Mouse (Mus musculus) layer of hippocampus, postnatal 25 days (tissue): Measurements from ENCODE around the gene Arid3c. TPM values are rescaled to one million over a fixed set of nuclear protein-coding genes. Genes with fewer than 3 reads are reported as not detected.
A peak's percentile ranks its signal among the peaks of the same experiment; 100 is the strongest.
"Not testable (repeated sequence)": the region's sequence is repeated elsewhere in the genome, so short reads cannot be mapped to it uniquely, and the experiment has no call there.

Experiments used
- DNase-seq, 2 experiments: peaks; one replicate each; pipeline ENCODE4 v3.0.0; 2022; ENCODE audit warnings: mixed read lengths in 2 of 2, low spot score in 1 of 2; ENCODE audit errors: extremely low spot score in 1 of 2
- total RNA-seq, 2 experiments: library from RNA; stranded (reverse); gene quantifications; 2 replicates each; pipeline ENCODE4 v1.2.3; 2021

Gene Arid3c
- not detected for total RNA-seq

DNA sequence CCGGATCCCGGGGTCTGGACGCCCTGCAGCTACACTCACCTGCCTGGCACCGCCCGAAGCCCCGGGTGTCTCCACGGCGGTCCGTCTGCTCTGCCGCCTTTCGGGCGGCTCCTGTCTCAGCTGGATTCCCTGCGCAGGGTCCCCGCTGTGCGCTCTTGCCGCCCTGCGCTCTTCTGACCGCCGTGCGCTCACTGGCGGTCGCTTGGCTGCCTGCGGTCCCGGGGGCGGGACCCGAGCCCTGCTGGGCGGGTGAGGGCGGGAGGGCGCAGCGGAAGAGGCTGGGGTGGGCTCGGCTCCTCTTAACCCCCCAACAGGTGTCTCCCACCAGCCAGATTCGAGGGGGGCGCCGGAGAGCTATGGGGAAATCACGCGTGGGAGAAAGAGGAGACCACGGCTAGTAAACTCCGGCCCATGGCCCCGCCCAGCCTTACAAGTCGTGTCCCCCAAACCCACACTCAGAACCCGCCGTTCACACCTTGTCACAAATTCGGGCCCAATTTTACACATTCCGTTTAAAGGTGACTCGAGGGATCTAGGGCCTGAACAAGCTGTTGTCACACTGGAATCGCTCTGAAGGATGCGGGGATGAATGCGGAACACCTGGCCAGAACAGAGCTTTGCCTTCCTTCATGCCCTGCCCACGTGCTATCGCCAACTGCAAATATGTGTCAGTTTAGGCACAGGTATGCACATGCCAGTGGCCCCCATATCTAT is at the start of gene Arid3c:
Gene Arid3c (minus strand): TSS at position 91 of the 714 bp plus-strand sequence.
- no peak for DNase-seq

DNA sequence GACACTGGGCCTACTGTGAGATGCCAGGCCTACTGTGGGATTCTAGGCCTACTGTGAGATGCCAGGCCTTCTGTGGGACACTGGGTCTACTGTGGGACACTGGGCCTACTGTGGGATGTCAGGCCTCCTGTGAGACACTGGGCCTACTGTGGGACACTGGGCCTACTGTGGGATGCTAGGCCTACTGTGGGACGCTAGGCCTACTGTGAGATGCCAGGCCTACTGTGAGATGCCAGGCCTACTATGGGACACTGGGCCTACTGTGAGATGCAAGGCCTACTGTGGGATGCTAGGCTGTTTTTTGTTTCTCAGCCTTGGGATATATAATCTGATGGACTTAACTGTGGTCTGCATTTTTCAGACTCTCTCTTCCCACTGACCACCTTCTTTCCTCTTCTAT is 44.9 kb upstream of the Arid3c start:
- DNase-seq = not testable (repeated sequence)

DNA sequence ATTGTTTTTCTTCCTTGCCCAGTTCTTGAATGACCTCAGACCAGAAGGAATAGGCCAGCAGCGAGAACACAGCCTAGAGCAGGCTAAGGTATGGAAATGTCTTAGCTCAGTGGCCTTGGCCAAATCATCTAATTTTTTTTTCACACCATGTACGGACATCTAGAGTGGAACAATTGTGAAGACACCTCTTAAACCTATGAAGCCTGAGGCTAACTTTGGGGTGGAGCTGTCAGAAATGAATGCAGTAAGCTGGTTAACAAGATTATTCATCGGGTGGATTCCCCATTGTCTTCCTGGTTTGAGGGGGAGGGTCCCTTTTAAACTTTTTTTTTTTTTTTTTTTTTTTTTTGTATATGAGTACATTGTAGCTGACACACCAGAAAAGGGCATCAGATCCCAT is 43.6 kb upstream of the Arid3c start:
- DNase-seq = not testable (repeated sequence)

DNA sequence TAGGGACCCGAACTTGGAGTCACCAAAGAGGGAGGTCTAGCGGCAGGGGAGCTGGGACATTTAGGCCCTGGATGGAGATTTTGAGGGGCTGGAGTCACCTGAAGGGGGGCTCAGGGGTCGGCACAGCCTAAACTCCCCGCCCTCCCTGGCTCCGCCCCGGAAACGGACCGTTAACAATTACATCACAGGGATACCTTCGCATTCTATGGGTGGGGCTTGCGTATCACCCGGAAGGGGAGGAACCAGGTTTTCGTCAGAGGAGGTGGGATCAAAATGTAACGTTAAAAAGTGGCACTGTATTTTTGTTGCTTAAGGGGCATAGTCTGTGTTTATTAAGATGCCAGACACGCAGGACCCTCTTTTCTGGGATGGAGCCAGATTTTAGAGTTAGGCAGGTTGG is 43.1 kb upstream of the Arid3c start, which contains the start of gene Ccl27a:
Gene Ccl27a (minus strand): TSS at position 246 of the 400 bp plus-strand sequence.
- peak; percentile 52 to 57 for DNase-seq

DNA sequence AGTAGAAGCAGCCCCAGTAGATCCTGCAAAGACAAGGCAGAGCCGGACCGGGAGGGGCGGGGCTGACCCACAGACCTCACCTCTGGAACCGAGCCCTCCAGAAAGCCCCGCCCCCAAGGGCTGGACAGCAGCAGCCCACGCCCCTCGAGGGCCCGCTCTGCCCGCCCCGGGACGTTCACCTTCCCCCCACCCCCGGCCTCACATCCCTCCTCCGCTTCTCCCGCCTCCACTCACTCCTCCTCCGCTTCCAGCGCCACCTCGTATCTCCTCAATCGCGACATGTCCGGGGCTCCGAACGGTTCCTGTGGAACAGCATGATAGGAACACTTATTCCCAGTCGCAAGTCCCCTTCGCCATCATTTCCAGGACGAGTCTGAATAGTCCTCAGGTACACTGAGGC is 42.6 kb upstream of the Arid3c start:
- peak in 1 of 2 experiments; percentile 34 for DNase-seq

DNA sequence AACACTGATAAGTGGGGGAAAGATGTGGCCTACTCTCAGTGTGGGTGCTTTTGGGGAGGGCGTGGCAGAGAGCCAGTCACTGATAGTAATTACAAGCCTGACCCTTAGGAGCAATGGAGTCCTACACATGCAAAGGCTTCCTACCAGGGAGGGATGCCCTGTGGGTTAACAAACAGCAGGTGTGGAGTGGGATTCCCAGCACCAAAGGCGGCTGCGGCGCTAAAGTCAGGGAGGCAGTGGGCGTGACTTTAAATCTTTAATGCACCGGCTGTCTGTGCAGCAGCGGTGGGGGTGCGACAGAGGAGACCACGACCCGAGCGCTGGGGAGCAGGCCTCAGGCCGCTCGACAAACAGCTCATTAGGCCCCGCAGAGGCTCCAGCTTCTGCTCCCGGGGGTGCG is 42.0 kb upstream of the Arid3c start:
- DNase-seq = not testable (repeated sequence)

DNA sequence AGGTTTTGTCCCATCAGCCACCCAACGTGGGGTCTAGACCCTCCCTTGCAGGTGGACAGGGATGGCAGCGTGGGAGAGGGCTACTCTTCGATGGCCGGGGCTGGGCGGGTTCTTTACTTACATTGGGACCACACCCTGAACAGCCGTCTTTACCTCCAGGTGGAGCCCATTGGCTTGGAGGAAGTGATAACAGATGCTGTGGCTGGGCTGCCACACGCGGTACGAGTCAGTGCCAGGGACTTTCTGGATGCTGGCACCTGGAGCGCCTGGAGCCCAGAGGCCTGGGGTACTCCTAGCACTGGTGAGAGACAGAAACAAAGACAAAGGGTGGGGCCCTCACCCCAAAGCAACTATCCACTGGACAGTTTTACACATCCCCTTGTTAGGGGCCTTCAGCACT is 36.4 kb upstream of the Arid3c start:
- not testable (repeated sequence) for DNase-seq

DNA sequence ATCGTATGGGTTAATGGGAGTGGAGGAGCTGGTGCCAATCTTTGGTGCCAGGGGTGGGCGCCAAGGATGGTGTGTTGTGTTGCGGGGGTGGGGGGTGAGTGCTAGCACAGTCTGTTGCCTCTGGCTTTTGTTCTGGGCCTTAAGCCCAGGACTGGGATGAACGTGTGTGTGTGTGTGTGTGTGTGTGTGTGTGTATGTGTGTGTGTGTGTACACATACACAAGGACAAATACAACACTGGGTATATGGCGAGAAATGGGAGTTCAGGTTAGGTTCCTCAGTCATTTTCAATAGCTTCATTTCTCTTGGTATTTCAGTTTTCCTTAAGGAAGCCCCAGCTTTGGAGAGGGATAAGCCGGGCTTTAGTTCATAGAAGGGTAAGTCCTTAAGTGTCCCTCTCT is 32.2 kb upstream of the Arid3c start:
- not testable (repeated sequence) for DNase-seq

DNA sequence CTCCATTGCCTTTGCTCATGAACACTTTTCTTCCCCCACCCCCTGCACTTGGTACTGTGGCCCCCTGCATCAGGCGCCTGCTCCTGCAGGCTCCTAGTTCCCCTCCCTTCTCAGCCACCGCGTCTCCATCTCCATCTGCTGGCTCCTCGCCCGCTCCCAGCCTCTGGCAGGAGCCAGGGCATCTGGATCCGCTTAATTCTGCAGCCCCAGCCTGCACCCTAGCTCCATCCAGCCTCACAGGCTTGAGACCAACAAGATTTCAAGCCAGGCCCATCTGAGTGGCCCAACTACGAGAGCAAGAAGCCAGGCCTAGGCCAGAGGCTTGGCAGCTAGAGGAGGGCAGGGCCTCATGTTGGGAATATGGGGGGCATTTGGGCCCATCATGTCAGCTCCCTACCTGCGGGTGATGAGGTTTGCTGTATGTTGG is 31.8 kb upstream of the Arid3c start:
- peak in 1 of 2 experiments; percentile 44 for DNase-seq

DNA sequence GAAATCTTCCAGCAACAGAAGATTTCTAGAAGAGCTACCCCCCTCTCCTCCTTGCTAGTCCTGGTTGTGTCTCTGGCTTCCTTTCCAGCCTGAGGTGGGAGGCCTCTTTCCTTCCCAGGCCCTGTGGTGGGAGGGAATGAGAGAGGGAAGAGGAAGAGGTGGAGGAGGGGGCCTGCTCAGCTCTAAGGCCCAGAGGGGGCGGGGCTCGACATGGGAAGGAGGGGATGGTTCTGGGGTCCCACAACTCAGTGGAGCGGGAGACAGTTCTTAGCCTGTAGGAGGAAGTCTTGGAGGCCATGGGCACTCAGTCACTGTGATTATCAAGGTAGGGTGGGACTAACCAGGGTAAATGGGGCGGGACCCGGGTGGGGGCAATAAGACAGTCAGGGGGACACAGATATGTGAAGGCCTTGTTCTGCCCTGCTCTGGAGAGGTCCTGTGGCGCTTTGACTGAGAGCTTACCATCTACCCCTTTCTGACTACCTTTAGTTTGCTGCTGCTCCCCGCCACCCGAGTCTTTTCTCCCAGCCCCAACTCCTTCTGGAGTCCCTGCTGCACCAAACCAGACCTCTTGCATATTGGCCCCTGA is 31.3 kb upstream of the Arid3c start:
- no peak for DNase-seq

DNA sequence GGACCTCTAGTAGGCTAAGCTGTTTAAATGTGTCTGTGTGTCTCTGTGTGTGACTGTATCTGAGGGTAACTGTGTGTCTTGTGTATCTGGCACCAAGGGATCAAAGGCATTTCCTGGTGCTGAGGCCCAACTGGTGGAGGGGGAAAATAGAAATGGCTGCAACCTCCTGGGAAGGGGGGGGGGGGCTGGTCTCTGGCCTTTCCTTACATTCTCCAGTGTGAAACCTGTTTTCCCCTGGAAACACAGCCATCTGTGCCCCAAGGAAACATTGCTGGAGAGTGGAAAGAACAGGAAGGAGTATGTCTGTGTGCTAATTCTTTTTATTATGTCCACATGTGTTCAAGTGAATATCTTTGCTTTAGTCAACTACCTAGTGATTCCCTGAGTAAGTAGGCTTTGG is 30.7 kb upstream of the Arid3c start:
- DNase-seq = no peak

DNA sequence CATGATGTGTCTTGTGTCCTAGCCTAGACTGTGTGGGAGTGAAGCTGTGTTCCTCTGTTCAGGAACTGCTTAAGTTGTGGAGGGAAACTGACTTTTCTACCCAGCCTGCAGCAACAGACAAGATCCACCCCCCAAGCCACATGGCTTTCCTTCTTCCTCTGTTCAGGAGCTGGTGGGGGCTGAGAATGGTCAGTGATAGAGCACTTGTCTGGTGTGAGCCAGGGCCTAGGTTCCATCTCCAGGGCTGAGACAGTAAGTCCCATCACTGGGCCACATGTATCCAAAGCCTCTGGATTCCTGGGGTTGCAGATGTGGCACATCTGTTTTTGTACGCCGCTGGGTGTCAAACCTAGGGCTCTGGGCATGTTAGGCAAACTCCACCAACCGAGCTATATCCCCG is 30.0 kb upstream of the Arid3c start:
- no peak for DNase-seq

DNA sequence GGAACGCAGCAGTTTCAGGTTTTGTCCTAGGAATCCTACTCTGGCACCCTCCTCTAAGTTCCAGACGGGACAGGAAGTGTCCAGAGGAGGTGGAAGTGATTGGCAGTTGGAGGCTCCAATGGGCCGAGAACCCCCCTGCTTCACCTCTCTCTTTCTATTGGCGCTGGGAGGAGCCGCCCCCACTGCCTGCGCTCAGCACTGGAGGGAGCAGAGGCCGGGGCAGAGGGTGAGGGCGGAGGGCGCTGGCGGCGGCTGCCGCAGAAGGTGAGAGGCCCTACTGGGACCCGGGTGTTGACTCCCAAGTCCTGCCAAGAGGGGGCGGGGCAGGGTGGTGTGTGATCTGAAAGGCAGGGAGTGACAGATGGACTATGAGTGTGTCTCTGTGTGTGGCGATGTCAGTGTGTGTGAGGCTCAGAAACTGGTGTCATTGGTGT is 29.4 kb upstream of the Arid3c start:
- DNase-seq = peak; percentile 44 to 52

DNA sequence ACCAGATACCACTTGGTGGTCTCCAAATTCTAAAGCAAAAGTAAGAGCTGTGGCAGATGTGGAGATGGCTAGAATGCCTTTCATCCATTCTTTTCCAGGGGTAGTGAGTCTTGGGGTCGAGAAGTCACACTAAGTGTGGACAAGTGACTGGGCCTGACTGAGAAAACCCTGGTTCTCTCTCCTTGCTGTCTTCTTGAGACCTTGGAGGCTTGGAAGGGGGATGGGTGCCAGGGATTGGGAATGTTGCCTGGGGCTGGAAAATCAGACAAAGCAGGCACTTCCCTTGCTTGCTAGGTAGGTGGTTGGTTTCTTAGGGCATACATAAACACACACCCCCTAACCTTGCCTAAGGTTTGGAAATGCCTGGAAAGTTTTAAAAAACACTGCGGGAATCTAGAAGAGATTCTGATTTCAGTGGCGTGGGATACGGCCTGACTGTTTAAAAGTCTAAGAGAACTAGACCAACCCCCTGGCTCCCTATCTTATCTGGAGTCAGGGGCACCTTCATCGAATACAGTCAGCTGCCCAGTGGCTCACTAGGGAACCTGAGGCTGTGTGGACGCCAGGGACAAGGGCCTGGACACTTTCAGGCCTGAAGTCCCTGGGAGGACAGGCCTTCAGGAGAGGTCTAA is 28.8 kb upstream of the Arid3c start:
- no peak for DNase-seq

DNA sequence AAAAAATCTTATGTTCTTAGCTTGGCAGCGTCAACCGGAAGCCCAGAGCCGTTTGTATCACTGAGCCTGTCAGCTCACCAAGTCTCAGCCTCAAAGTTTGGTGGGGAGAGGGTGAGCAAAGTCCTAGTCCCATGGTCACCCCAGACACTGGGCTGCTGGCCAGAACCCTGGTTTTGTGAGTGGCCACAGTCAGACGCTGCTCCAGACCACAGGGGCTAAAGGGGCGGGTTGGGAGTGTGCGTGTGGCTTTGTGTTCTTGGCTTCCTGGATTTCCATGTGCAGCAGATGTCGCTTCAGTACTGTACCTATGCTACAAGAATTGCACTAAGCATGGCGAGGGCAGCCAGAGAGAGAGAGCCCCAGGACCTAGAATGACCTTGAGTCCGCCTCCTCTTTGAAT is 28.3 kb upstream of the Arid3c start:
- no peak for DNase-seq

DNA sequence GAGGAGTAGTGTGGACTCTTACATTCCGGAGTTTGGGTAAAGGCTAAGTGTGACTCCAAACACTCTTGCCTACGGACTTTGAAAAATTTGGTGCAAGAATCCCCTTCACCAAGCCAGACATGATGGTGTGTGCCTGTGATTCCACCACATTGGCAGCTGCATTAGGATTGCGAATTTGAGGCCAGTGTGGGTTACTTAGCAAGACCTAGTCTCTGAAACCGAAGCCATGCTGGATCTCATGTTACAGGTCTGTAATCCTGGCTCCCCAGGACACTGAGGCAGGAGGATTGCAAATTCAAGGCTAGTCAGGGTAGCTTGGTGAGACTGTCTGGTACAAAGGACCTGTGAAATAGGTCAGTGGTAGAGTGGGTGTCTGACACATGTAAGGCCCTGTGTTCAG is 27.8 kb upstream of the Arid3c start:
- no peak for DNase-seq

DNA sequence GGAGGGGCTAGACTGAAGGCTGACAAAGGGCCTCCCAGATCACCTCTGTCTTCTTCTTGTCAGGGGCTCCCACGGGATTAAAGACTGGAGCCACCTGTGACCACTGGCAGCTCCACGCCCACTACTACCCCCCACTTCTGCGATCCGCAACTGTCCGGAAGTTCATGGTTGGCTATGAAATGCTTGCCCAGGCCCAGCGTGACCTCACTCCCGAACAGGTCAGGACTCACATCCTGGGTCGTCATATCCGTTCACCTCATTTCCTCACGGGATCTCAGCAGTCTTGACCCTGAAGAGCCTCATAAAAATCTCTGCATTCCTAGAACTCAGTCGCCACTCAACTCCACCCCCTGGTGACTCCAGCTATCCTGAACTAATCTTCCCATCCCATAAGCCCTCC is 27.1 kb upstream of the Arid3c start:
- no peak for DNase-seq

DNA sequence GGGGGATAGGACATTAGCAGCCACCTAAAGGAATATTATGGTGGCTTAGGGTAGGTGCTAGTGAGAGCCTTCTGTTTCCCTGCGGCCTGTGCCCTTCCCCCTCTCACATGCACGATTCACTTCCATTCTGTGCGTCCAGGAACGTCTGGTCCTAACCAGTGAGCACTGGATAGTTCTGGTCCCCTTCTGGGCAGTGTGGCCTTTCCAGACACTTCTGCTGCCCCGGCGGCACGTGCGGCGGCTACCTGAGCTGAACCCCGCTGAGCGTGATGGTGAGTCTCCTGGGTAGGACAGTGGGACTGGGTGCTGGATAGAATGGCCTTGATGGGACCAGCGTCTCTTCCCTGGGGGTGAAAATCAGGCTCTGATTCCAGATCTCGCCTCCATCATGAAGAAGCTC is 26.4 kb upstream of the Arid3c start:
- DNase-seq = no peak

DNA sequence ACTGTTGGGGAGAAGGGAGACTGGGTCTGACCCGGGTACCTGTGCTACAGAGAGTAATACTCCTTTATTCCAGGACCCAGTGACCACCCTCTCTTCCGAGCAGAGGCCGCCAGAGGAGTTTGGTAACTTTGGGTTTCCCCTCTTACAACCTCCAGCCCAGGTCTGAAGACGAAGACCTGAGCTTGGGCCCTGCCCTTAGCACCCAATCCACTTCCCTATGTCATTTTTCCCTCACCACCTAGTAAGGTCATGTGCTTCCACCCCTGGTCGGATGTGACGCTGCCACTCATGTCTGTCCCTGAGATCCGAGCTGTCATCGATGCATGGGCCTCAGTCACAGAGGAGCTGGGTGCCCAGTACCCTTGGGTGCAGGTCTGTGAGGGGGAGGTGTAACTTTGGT is 25.5 kb upstream of the Arid3c start:
- no peak for DNase-seq

DNA sequence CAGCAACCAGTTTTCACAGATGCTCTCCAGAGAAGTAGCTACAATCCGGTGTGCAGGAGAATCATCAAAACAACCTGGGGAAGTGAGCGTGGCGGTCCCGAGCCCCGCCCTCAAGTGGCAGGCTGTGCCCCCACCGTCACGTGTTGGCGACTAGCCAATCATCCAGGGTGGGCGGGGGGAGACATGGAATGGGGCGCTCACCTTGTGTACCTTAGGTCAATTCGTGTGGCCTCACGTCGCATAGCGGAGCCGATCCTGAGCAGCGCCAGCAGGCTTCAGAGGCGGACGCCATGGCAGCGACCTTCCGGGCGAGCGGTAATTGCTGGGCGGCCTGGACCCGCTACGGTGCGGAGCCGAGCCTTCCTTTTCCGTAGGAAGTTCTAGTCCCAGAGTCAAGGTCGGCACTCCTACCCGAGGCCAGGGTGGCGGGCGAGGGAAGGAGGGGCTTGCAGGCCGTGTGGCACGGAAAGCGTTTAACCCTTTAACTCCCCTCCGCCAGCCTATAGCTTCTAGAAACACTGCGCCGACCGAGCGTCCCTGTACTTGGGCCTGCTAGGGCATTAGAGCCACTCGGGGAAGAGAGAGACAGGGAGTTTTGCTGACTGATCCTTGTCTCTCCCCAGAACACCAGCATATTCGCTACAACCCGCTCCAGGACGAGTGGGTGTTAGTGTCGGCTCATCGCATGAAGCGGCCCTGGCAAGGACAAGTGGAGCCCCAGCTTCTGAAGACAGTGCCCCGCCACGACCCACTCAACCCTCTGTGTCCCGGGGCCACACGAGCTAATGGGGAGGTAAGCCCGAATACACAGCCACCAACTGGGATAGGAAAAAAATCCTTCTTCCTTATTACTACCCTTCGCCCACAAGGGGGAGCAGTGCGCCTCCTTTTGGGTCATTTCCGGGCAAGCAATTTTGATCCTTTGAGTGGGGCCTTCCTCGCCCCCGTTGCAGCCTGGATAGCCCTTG is 24.7 kb upstream of the Arid3c start, which contains the start of gene Sigmar1:
Gene Sigmar1 (minus strand): TSS at position 820 of the 968 bp plus-strand sequence.
- DNase-seq = peak; percentile 75 to 79
